Mouse (Mus musculus) natural killer cell, adult 2 months (primary cell): ENCODE data around the gene Abcg4.
A peak's percentile ranks its signal among the peaks of the same experiment; 100 is the strongest.

Source experiments
- DNase-seq, 2 experiments: peaks; one replicate each; pipeline ENCODE4 v3.0.0; 2022; ENCODE audit warnings: low spot score in 2 of 2

The Abcg4 gene

DNA sequence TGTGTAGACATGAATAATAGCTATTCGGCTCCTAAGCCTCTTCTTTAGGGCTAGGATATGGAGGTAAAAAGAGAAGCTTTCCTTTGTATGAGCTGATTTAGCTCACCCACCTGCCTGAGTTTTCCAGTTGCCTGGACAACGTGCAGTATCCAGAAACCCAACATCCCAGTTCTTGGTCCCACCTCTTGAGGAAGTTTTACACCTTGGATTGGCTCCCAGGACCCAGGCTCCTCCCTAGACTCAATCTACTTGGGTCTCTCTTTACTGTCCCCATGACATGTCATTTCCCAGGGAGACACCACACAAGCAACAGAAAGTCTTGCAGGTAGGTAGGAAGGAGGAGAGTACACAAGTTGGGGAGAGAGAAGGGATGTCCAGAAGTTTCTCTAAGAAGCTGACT, 48.0 kb downstream of the Abcg4 start, which contains the start of gene Ccdc153:
Gene Ccdc153, plus strand, starts transcription at position 278 of the 400 bp plus-strand sequence.
- no peak for DNase-seq

DNA sequence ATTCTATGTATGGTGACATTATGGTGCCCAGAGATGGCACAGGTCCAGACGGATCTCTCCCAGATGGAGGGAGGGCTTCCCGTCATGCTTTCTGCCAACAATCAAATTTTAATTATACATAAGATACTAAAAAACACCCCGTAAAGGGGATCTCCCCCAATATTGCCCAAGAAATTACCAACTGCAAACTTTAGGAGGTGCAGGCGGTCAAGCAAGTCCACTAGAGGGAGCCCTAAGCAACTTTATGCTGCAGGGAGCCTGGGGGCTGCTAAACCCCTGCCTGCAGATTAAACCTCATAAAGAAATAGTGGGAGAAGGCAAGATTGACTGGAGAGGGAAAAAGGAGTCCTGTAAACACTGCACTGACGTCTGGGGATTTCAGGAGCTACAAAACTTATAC, 49.0 kb downstream of the Abcg4 start:
- DNase-seq = peak; percentile 54 to 66

DNA sequence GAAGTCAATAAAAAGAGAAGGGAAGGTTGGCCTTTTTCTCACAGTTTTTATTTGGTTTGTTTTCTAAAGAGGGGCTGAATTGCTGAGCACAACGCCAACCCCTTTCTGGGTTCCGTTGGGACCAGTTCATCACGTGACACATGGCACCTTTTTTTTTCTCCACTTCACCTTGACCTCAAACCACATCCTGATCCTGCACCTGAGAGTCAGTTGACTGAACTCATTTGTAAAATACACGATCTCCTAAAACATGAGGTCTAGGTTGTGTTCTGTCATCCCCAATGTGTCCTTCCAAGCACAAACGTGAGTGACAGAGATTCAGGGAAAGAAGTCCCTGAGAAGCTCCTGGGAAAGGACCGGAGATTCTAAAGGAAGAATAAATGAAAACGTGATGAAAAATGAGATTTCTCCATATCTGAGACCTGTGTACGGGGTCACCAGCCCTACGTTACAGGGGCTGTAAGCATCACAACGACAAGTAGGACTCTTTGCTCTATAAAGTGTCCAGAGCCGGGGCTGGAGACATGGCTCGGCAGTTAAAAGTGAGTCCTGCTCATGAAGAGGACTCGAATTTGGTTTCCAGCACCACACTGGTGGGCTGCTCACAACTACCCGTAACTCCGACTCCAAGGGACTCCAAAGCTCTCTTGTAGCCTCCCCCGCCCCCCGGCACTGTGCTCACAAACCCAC, 49.8 kb downstream of the Abcg4 start:
- DNase-seq = peak; percentile 47 to 56

DNA sequence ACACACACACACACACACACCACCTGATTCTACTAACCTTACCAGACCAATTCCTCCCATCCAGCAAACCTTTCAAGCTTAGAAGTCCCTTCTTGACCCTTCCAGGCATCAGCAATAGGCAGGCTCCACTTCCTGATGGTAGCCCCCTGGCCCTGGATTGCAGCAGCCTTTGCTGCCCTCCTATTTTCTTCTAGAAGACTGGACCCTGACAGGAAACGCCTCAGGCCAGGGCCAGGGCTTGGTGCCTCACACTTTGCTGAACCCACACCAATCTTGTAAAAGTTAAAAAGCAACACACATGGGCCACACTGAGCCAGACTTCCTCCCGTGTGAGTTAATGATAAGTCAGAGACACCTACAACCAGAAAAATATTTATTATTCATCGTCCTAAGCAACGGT, 51.3 kb downstream of the Abcg4 start:
- DNase-seq = peak; percentile 43 to 66

DNA sequence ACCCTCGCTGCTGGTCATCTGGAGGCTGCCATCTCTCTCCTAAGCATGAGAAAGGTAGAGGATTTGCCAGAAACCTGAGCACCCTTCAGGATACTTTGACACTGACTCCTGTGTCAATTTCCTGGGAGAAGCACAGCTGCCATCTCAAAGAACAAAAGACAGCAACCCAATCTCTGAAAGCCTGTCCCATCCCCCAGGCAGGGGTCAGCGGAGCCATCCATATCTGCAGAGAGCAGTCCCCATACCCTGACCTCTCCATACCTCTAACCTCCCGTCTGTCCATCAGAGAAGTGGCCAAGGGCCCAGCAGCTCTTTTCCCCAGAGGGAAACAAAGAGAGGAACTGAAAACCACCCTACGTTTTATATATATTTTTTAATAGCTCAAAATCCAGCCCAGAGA, 51.8 kb downstream of the Abcg4 start:
- DNase-seq = no peak

DNA sequence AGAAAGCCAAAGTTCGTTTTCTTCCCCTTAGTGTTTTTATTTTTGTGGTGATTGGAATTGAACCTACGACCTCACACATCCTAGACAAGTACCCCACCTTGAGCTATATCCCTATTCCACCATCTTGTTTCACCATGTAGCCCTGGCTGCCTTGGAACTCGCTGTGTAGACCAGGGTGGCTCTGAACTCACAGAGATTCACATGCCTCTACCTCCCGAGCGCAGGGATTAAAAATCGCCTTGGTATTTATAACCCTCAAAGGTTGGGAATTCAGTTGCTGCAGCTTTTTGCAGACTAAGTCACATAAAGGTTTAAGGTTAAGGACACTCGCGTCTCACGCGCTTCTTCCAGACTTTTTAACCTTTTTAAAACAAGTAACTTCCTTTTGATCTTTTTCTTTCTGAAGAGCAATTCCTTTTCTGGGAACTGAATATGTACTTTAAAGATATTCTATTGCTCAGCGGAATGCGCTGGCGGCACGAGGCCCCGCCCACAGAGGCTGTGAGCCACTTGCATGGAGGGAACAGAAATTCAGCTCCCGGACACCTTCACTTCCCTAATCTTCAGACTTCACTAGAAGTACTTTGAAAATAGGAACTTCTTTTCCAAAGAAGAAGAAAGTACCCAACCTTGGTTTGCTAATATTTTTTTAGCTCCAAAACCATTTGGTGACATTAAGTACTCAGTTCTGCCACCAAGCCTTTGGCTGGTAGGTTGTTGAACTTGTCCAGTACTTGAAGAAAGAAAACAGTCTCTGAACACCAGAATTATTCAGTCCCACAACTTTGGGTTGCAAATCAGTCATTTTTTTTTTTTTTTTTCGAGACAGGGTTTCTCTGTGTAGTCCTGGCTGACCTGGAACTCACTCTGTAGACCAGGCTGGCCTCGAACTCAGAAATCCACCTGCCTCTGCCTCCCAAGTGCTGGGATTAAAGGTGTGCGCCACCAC, 53.7 kb downstream of the Abcg4 start:
- peak; percentile 30 to 41 for DNase-seq

DNA sequence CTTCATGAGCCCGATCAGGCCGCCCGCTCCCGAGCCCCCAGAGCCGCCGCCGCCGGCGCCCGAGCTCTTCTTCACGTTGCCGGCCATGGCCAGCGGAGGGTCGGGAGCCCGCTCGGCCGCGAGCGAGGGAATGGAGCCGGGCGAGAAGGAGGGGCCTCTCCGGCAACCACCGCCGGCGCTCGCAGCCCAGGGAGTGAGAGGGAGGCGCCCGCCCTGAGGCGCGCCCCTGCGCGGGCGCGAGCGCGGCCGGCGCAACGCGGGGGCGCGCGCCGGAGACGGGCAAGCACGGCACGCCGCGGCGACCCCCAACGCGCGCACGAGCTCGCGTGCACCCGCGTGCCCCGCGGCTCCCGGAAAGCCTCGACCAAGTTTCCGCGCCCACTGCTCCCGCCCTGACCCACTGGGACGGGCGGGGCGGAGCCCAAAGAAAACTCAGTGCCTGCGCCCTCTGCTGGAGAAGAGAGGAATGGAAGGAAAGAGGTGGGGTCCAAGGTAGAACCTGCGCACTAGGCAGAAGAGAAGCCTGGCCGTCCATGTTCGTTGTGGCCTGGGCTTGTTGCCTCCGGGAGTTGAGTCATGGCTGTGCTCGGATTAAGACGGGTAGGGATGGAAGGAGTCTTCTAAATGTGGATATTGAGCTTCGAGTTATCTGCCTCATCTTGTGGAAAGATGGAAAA, 54.5 kb downstream of the Abcg4 start, which contains the start of gene Cbl:
Gene Cbl, minus strand, starts transcription at position 248 of the 677 bp plus-strand sequence.
- peak; percentile 97 to 98 for DNase-seq

DNA sequence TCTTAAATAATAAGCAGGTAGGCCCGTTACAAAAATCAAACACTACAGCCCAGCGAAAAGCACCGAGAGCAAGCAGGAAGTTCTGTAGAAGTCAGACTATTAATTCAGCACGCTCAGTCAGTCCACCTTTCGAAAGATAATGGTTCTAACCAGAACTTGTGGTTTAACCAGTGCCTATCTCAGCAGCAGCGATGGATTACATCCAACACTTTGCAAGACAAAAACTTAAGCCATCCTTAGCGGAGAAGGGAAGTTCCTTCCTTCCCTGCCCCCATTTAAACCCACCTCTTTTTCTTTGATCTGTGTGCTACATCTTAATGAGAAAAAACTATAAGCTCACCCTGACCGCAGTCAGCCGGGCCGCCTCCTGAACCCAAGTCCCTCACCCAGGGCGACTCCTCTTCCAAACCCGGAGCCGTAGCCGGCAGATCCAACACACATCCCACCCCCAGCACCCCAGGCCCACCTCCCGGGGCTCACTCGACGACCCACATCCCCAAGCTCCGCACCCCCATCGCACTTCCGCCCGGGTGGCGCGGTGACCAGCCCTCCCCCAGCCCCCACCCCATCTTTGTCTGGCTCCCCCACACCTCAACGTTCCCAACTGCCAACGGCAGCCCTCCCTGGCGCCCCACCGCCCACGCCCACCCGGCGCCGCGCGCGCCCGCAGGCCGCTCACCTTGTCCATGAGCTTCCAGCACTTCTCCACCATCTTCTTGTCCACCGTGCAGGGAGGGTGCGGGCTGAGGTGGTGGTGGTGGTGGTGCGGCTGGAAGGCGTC, 55.2 kb downstream of the Abcg4 start:
- peak; percentile 26 to 40 for DNase-seq

DNA sequence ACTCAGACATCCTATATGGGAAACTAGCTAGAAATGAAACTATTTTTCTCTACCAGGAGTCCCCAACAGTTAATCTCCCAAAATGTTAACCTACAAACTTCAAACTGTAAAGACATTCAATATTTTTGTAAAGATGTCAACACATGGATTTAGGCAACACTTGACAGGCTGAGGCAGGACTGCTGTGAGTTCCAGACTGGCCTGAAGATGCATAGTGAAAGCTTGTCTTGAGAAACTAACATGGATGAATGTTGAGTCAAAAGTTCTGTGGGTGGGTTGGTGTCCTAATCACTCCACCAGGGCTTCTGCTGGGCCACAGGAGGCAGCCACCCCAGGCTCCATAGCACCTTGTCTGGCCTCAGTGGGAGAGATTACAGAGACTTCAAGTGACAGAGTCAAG, 56.8 kb downstream of the Abcg4 start:
- DNase-seq = no peak

DNA sequence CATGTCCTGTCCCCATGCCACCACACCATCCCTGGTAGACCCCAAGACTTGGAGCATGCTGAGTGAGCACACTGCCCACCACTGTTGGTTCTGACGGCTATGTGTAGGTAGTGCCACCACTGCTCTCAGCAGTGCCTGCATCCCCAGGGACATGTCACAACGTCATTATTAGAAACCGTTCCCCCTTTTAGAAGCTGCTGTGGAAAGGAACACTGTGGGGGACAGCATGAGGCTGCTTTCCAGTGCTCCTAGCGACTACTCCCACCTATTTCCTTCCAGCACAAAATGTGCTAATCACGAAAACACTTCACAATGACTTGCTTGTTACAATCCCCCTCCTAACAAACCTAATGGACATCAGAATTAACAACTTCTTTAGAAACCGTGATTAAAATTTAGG, 62.4 kb downstream of the Abcg4 start:
- no peak for DNase-seq
